Mouse (Mus musculus) liver, postnatal 0 days (tissue): ENCODE results near the gene Rec8.

Experiments used
- CTCF ChIP-seq: sonication (generic); IDR thresholded peaks from 2 replicates; pipeline ENCODE4 v1.5.1; 2016; ENCODE audit warnings: antibody characterized with exemption, low read depth
- EP300 ChIP-seq: IDR thresholded peaks from 2 replicates; pipeline ENCODE4 v1.6.1; 2016; ENCODE audit warnings: antibody characterized with exemption, low read depth, mild to moderate bottlenecking

DNA sequence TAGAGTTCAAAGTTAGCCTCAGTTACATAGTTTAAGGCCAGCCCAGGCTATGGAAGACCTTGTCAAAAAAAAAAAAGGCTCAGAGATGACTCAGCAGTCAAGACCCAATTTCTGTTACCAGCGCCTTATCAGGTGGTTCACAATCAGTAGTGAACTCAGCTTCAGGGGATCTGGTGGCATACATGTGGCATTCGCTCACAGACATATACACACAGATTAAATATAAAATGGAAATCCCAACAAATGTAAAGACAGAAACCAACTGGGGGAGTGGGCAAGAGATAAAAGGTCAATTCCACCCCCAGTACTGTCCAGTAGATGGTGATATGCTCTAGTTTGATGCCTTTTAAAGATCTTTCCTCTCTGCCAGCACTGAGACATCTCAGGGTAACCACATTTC lies 31.7 kb upstream of the Rec8 start:
- TF ChIP-seq CTCF (peak; percentile 27), EP300 (peak; percentile 81)
